Mouse (Mus musculus): ENCODE data around the gene Os9. TPM values are rescaled to one million over a fixed set of nuclear protein-coding genes. Genes with fewer than 3 reads are reported as not detected.
A peak's percentile ranks its signal among the peaks of the same experiment; 100 is the strongest.
"Not testable (repeated sequence)": the region's sequence is repeated elsewhere in the genome, so short reads cannot be mapped to it uniquely, and the experiment has no call there.

Os9 gene
- total RNA-seq, 2 experiments from 2014 or later = 10.7 to 11.4 TPM

DNA sequence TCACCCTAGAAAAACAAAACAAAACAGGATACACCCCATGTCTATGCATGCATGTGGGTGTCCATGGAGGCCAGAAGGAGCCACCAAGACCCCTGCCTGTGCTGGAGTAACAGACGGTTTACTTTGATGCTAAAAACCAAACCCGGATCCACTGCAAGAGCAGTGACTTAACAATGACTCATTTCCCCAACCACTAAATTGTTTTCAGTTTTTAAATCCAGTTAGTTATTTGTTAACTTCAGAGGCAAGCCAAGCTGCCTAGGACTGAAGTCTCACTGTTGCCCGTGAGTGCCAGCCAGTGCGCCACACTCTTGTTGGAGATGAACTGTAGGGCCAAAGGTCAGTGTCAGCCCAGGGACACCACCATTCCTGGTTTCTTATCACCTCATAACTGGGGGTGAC is 29.5 kb upstream of the Os9 start:
- intact Hi-C loops (cut with DNase I) = no loop called here

DNA sequence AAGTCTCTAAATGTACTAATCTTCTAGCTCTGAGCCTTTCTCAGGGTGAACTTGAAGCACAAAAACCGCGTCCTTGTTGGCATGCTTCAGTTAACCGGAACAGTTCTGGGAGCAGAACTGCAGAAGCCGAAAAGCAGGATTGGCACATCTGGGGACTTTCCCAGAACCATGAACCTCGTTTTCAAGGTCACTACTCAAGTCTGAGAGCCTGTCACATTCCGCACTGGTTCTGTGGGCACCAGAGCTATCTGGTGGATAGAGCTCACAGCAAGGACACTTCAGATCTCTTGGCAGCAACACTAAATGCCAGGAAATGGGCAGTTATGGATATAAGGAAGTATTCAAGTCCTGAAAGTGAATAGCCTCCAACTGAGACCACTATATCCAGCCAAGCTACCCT is 26.2 kb upstream of the Os9 start:
- DNase-seq = no peak
- intact Hi-C loops (cut with DNase I) = no loop called here

More for the DNA sequence above, 29.5 kb upstream of the Os9 start:
- DNase-seq = no peak

DNA sequence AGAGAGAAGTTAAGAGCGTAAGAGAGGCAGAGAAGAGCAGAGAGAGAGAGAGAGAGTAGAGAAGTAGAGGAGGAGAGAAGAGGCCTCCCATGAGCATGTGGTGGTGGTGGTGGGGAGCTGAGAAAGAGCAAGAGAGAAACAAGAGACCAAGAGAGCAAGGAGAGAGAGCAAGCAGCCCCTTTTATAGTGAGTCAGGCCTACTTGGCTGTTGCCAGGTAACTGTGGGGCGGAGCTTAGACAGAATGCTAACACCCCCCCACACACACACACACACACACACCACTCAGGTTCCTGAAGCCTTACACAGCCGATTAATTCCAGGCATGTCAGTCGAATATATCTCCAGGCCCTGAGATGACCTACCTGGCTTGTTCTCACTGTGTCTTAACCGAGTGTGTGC is 24.4 kb upstream of the Os9 start:
- intact Hi-C loops (cut with DNase I) = no loop called here
- DNase-seq = no peak

DNA sequence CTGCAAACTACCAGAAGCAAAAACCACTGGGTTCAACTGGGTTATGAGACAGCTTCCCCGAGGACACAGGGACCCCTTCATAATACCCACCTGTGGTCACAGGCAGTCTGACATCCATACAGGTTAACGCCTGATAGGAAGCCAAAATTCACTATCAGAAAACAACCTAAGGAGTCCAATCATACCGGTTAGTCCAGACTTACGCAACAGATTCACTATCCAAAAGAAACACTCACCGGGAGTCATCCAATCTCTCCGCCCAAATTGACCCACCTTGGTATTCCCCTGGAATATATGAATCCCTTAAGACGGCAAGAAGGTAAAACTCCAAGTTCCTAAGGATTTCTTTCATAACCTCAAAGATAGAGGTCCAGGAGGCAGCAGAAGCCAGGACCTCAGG is 23.6 kb upstream of the Os9 start:
- DNase-seq = no peak
- intact Hi-C loops (cut with DNase I) = no loop called here

DNA sequence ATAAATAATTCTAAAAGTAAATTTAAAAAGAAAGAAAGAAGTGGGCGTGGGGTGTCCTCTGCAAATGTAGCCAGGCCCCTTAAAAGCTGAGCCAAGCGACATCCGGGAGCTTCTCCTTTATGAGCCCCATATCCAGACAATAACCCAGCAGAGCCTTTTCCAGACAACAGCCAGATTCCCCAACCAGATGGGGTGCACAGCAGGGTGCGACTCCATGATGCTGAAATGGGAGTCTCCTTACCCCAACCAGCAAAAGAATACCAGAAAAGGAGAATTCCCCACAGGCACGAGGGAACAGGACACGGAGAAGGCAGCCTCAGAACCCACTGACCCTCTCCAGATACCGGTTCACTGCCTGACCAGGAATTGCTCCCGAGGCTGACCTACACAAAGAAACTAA is 22.3 kb upstream of the Os9 start:
- intact Hi-C loops (cut with DNase I) = no loop called here

DNA sequence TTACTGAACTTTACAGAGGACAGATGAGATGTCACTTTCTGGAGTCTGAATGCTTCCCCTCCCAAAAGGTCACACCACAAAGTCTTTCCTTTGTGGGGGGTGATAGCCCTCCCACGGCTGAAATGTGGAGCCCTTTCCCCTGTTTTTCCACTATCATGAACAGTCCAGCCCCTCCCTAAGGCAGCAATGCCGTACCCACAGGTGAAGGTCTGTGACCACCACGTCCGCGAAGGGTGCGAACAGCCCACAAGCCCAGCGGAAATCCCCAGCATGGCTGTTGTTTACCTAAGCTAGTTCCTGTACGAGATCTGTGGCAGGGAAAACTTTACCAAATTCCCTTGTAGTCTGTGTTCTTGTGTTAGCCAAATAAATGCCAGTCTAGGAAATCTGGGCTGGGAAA is 20.6 kb upstream of the Os9 start:
- intact Hi-C loops (cut with DNase I) = no loop called here
- no peak for DNase-seq

More for the DNA sequence above, 22.3 kb upstream of the Os9 start:
- no peak for DNase-seq

DNA sequence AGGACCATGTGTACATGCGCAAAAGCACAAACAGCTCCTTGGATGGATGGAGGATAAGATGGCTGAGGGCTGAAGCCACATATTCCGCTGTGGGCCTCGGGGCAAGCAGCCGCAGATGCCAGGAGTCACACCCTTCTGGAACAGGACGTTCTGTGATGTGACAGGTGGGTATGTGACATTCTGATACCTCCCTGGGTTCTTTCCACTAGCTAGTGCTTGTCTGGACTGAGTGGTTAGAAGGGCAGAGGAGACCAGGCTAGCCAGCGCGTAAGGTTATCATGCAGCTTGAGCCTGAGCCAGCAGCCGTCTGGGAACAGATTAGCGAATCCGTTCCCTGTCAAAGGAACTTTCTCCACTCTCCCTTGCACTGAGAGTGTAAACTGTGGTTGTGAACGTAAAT is 20.0 kb upstream of the Os9 start:
- no peak for DNase-seq
- intact Hi-C loops (cut with DNase I) = no loop called here

DNA sequence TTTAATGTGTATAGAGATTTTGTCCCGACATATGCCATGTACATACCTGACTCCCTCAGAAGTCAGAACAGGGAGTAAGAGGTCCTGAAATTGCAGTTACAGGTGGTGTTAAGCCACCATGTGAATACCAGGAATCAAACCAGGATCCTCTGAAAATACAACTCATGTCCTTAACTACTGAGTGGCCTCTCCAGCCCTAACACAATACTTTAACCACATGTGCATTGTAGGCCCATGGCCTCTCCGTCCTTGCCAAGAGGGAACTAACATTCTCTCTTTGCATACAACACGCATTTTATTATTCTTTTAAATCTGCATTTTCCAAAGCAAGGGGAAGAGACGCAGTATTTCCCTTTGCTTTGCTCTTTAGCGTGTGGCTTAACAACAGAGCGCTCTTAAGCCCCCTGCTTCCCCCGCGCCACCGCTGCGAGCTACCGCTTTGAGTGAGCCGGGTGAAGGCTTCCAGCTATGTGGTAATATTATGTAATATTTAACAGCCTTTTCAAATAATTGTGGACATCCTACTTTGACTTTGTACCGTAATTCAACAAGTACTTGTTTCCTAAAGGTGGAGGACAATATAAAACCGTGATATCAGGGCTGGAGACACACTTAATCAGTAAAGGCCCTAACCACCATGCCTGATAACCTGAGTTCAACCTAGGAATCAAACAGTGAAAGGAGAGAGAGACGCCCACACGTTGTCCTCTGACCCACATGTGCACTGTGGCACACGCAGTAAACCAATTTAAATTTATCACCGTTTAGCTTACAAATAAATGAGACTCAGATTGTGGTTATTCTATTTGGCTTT is 17.6 kb upstream of the Os9 start:
- intact Hi-C loops (cut with DNase I) = no loop called here

DNA sequence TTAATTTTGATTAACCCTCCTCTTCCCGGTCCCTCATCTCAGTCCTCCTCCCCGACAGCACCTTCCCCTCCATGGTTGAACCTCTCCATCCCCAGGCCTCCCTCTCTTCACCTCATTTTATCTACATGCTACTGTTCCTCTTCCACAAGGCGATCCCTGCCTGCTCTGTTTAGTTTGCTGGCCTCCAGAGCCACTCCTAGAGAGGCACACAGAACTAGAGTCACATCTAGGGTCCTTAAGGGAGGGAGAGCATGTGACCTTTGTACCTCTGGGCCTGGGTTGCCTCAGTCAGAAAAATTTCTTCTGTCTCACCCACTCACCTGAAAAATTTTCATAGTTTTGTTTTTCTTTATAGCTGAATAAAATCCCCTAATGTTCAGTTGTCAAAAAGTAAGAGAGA is 17.0 kb upstream of the Os9 start:
- intact Hi-C loops (cut with DNase I) = no loop called here
- no peak for DNase-seq

More for the DNA sequence above, 17.6 kb upstream of the Os9 start:
- DNase-seq = no peak

DNA sequence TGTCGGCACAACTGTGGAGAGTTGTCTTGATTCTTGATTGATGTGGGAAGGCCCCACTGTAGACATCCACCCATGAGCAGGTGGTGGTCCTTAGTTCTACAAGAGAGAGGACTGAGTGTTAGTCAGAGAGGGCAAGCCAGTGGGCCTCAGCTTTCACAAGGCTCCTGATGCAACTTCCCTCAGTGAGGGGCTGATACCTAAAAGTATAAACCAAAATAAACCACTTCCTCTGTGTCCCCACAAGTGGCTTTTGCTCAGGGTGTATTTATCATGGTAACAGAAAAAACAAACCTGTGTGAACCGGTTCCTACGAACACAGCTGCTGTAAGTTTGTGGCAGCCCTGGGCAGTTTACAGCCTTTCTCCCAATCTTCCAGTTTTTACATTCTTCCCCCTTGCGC is 15.6 kb upstream of the Os9 start:
- intact Hi-C loops (cut with DNase I) = no loop called here
- no peak for DNase-seq

DNA sequence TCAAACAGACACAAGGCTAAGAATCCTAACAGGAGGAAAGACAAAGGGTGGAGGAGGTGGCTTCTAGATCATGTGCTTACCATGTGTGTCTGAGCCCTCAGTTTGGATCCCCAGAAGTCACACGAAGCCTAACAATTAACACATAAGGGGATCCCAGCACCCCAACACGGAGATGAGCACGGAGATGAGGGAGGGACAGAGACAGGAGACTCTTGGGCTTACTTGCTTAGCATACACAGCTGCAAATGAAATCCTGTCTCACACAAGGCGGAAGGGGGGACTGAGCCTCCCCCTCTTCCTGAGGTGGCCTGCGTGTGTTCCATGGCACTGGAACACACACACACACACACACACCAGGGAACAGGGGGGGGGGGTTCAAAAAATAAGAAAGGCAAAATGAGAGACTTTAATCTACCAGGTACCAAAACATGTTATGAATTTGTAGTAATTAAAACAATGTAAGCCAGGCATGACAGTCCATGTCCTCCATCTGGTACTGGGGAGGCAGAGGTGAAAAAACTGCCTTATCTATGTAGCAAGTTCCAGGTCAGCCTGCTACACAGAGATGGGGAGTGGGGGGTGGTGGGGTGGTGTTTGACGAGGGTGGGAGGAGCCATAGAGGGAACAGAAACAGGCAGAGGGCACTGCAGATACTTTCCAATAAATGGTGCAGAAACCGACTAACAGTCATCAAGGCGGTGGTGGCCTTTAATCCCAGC is 14.3 kb upstream of the Os9 start:
- no peak for DNase-seq

DNA sequence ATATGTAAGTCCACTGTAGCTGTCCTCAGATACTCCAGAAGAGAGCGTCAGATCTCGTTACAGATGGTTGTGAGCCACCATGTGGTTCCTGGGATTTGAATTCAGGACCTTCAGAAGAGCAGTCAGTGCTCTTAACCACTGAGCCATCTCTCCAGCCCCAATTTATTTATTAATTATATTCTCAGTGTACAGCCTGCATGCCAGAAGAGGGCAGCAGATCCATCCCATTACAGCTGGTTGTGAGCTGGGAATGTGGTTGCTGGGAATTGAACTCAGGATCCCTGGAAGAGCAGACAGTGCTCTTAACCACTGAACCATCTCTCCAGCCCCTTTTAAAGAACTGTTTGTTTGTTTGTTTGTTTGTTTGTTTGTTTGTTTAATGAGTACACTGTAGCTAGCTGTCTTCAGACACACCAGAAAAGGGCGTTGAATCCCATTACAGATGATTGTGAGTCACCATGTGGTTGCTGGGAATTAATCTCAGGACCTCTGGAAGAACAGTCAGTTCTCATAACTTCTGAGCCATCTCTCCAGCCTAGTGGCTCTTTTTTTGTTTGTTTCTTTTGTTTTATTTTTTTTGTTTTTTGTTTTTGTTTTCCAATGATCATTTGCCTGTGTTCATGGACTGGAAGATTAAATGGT is 13.6 kb upstream of the Os9 start:
- DNase-seq; intact Hi-C loops (cut with DNase I): not testable (repeated sequence)

More for the DNA sequence above, 14.3 kb upstream of the Os9 start:
- intact Hi-C loops (cut with DNase I) = no loop called here

DNA sequence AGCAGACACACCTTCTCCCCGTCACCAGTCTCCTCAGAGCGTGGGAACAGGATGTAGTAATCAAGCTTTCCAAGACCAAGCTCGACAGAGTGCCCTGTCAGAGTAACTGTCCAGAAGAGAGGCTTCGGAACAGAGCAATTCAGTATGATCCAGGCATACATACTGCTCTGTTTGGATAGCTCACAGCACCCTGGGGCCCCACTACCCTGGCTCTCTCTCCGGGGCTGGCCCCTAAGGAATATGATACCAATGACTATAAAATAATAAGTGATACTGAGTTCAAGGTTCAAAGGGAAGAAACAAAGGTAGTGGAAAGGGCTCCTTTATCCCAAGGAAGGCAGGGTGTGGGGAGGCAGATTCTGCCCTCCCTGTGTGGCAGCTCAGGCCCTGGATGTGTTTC is 11.5 kb upstream of the Os9 start:
- intact Hi-C loops (cut with DNase I) = no loop called here
- no peak for DNase-seq

DNA sequence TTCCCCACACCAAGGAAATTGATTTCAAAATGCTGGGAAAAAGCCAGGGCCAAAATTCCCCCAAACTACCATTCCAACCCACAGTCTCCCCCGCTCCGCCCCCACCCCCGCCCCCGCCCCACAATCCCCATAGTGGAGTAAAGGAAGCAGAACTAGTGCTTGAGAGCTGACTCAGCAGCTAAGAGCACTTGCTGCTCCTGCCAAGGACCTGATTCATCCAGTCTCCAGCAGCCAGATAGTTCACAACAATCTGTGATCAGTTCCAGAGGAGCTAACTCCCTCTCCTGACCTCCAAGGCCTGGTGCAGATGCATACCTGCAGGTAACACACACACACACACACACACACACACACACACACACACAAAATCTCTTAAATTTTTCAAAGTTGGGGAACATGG is 8.5 kb upstream of the Os9 start:
- no peak for DNase-seq
- intact Hi-C loops (cut with DNase I) = loop anchor here (5.0 kb wide), 1 partner anchor 38 kb away; the partner anchor contains the start of gene B4galnt1

DNA sequence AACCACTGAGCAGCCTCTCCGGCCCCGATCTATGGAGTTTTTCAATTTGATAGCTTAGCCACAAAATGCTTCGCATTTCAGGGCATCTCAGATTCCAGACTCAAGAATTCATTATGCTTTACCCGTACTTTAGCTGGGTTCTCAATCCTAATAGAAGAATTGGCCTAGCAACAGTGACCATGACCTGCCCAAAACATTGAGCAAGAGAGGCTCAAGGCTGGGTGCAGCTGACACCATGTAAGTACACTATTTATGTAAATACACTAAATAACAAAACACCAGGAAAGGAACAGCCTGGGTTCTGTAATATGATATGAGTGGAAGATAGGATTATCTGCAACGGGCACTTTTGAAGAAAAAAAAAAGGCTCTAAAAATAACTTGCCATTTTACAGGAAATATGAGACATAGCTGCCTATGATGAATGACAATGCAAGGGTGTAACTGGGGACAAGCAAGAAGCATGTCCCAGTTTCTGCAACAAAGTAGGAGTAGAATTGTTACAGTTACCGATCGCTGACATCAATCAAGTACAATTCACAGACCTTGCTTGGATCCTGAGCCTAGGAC is 6.9 kb upstream of the Os9 start:
- intact Hi-C loops (cut with DNase I) = loop anchor here (5.0 kb wide), 1 partner anchor 40 kb away; the partner anchor contains the start of gene B4galnt1
- no peak for DNase-seq

DNA sequence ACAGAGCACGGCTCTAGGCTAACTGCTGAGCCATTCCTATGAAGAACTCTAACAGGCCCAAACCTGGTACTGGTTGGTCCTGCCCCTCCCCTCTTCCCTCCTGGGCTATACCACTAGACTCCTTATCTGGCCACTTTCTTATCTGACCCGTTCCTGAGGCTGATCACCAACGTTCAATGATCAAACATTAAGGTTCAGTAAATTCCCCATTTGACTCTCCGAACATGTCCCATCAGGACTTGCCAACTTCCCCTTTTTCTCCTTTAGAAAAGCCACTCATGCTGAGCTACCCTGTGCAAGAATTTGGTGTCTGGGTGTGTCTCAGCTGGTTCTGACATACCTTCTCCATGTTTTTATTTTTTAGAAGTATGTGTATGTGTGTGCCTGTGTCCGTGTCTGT is 5.6 kb upstream of the Os9 start:
- intact Hi-C loops (cut with DNase I) = loop anchor here (5.0 kb wide), 1 partner anchor 41 kb away; the partner anchor contains the start of gene B4galnt1

DNA sequence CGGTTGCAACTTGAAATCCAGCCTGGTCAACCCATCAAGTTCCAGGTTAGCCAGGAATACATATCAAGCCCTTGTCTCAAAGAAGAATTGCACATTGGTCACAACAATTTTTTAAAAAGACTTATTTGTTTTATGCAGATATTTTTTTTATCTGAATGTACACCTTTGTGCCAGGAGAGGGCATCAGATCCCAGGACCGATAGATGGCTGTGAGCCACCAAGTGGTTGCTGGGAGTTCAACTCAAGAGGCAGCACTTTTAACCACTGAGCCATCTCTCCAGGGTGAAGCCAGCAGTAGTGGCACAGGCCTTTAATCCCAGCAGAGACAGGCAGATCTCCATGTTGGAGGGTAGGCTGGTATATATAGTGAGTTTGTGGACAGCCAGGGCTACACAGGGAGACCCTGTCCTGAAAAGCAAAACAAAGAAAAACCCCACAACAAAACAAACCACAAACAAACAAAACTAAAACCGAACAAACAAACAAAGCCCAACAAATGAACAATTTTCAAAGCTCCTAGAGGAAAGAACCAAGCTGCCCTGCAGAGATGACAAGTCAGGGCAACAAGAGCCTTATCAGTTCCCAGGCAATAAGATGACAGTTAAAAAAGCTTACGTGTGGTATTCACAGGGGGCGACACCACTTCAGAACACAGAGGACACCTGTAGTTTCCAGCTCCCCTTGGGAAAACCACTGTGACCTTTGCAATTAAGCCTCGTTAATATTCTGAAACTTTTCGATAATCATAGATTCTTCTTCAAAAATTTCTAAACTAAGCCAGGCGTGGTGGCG is 4.5 kb upstream of the Os9 start:
- intact Hi-C loops (cut with DNase I) = loop anchor here (5.0 kb wide), 1 partner anchor 42 kb away; the partner anchor contains the start of gene B4galnt1
- DNase-seq = no peak

More for the DNA sequence above, 5.6 kb upstream of the Os9 start:
- DNase-seq = no peak

DNA sequence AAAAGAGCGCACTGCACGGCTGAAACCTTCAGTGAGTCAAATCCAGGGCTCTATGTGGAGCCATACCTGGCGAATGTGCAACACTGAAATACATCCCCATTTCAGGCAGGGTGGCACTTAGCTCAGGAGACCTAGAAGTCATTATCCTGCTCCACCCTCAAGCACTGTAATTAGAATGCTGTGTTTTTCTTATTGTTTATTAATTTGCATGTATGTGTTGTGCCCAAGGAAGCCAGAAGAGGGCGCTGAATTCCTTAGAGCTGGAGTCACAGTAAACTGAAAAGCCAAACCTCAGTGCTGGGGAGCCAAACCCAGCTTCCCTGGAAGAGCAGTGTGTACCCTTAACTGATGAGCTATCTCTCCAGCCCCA is 2.5 kb upstream of the Os9 start:
- intact Hi-C loops (cut with DNase I) = loop anchor here (5.0 kb wide), 1 partner anchor 104 kb away; no protein-coding TSS in a partner anchor
- DNase-seq = peak; percentile 31 to 49

DNA sequence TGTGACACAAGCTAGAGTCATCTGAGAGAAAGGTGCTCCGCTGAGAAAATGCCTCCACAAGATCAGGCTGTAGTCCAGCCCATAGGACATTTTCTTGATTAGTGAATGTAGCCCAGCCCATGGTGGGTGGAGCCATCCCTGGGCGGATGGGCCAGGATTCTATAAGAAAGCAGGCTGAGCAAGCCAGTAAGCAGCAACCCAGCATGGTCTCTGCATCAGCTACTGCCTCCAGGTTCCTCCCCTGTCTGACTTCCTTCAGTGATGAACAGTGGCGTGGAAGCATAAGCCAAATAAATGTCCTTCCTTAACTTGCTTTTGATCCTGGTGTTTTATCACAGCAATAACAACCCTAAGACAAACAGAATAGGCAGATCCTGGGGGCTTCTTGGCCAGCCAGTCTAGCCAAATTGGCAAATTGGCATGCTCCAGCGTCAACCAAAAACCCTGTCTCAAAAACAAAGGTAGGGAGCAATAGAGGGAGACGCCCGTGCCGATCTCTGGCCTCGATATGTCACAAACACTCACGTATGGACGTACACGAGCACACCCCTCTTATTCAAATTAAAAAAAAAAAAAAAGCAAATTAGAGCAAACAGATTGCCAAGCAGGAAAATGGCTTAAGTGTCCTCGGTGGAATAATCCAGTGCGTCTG is 2.0 kb upstream of the Os9 start:
- intact Hi-C loops (cut with DNase I) = loop anchor here (5.0 kb wide), 1 partner anchor 104 kb away; no protein-coding TSS in a partner anchor
- no peak for DNase-seq

All from gastrocnemius, postnatal 36 days (tissue).